Mouse (Mus musculus): ENCODE measurements around the gene Eci2.
"Not testable (repeated sequence)": the region's sequence is repeated elsewhere in the genome, so short reads cannot be mapped to it uniquely, and the experiment has no call there.

Gene Eci2

DNA sequence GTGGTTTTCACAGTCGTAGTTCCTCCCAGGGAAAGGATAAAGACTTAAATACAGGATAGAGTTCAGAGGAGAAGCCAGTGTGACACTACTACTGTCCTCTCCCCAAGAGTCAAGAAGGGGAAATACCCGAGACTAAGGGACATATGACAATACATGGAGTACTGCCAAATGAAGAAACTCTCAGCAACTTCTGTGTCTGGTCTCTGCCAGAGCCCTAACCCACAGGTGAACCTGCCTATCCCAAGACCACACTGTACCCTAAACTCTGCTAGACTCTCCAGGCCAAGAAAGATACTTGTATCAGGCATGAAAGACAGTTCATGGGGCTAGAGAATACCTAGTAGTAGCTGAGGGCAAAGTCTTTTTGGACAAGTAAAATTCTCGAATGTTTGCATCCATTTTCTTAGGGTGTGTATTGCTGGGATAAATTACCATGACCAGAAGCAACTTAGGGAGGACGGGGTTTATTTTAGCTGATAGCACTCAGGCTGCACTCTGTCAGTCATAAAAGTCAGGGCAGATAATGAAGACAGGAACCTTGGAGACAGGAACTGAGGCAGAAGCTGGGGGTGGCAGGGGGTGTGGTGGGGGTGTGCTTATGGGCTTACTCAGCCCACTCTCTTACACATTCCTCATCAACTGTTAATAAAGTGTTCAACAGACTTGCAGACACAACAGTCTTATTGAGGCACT, 35.2 kb downstream of the Eci2 start:
- no peak for DNase-seq

DNA sequence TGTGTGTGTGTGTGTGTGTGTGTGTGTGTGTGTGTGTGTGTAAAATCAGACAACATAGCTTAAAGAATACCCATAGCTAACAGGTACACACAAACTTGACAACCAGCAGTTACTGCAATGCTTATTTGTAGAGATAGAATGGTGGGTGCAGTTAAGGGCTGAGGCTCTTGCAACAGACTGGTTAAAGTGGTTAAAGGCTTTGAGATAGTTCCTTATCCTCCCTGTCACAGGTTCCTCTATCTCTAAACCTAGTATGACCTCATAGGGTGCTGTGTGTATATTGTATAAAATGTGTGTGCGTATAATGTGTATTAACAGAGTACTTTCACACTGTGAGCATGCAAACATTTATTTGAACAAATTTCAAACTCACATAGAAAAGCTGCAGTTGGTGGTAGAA, 43.4 kb downstream of the Eci2 start:
- not testable (repeated sequence) for DNase-seq

DNA sequence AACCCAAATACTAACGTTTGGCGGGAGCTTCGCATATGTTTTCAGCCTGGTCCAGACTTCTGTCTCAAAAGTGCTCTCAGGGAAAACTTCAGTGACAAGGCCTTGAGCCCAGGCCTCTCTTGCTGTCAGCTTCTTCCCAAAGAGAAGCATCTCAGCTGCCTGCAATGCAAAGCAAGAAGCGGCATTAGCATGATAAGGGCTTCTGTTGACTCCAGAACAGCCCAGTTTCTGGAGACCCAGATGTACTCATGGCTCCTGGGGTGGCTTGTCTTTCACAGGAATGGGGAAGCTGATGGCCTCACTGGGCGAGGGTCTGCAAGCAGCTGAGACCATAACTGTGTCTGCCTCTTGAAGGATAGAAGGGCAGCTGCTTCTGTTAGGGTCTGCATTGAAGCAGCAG, 48.3 kb downstream of the Eci2 start:
- not testable (repeated sequence) for DNase-seq

DNA sequence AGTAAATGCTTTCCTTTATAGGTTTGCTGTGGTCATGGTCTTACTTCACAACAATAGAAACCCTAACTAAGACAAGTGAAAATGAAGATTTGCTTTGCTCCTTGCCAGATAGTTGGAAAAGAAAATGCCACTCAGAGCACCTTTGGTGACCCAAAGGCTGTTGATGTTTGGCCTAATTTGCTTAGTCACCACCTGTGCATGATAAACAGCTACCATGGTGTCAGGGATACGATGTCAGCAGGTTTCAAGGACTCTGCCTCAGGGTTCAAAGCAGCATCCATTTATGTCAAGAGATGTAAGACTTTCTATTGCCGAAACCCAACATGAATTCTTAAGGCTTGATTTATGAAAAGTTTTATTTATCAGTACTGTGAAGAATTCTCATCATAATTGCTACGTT, 49.5 kb downstream of the Eci2 start:
- DNase-seq: no peak

DNA sequence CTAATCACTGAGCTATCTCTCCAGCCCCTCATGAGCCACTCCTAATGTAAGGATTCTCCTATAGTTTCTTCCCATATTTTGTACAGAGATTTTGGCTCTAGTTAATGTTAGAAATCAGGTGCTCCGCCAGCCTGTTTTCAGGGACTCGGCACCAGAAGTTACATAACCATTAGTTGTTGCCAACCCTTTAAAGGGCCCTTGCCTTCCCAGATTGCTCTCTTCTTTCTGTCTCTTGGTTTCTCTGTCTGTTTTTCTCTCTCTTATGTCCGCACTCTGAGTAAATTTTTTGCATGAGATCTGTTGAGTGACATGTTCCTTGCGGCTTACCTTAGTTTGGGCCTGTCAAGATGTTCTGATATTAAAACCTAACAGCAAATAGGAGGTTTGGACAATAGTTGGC, 50.8 kb downstream of the Eci2 start:
- DNase-seq: no peak

DNA sequence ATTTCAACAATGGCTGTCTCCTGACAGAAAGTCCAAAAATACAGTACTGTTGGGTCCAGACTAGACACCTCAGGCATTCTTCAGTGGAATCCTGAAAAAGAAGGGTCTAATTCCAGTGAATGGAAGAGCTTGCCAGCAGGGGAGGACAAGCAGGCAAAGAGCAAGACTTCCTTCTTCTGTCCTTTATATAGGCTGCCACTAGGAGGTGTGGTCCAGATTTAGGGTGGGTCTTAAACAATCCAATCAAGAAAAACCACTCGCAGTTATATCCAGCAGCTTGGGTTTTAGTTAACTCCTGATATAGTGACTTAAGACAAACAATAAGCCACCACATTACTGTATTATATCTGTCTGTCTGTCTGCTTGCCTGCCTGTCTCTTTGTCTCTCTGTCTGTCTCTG, 53.1 kb downstream of the Eci2 start:
- DNase-seq: peak; percentile 16 to 19

DNA sequence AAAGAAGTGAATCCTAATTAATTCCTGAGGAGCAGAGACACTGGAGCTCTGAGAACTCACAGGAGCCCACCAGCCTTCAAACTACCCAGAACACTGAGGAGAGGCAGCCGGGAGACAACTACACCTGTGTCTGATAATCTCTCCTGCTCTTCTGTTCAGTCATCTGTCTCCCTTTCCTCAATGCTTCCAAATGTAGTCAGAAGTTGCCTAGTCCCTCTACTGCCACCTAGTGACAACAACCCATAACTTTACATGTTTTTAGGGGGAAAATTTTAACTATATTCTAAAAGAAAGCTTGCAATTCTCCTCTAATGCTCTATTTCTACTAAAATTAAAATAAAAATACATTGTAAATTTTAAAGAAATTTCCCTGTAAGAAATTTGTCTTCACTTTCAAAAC, 53.7 kb downstream of the Eci2 start:
- DNase-seq: peak; percentile 10 to 31

DNA sequence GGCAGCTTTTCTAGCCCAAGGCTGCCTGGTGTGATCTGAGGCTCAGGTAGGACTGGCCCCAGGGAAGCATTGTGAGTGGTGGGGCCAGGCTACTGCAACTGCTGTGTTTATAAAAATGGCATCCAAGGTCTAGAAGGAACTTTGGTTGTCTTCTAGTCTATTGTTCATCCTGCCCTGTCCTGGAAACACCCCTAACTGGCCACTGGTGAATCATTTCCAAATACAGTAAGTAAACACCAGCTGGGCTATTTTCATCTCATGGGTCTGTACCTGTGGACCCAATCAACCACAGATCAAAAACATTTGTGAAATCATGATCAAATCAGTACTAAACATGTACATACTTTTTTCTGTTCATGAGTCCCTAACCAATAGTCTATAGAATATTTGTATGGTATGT, 54.4 kb downstream of the Eci2 start:
- not testable (repeated sequence) for DNase-seq

DNA sequence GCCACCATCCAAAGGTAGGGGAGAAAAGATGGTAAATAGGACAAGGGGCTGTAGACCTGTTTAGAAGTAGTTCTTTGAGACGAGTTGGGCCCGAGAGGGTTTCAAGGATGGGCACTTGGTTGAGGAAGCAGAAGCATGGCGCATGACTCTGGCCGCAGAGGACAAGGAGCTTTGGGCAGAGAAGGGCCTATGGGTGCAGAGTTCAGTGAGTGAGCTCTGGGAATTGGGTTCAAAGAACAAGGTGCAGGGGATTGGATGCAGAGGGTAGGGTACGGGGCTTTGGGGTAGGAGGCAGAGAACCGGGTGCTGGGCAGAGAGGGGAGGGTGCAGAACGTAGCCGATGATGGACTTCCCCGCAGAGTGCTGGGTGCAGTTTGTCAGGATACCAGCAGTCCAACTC, 61.2 kb downstream of the Eci2 start:
- DNase-seq: not testable (repeated sequence)

DNA sequence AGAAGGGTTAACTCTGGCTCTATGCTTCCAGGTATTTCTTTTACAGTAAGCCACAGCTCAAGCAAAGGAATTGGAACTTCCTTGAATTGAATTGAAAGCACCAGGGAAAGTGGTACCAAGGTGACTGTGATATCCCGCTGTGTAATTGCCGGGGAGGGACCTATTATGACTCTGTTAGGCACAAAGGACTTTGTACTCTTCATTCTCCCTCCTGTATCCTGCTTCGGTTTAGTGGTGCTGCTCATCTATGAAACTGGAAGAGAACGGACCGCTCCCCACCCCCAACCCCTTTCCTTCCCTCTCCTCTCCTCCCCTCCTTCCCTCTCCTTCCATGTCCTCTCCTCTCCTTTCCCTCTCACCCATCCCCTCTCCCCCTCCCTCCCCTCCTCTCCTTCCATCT, 62.0 kb downstream of the Eci2 start:
- DNase-seq: no peak

DNA sequence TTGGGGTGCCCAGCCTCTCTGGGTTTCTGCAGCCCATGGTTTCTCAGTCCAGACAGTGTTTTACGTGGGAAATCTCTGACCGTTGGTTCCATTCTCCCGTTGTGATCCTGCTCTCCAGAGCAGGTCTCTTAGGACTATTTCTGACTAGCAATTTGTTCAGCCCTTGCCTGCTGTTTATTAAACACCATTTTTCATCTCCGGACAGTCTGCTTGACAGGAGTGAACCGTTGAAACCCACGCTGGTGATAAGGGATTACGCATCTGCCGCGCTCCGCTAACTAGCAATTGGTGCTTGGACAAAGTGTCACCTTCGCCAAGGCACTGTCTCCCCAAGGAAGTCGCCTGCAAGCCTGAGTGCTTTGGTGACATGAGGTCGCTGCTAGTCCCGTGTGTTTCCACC, 62.5 kb downstream of the Eci2 start:
- DNase-seq: peak in 1 of 2 experiments; percentile 2

DNA sequence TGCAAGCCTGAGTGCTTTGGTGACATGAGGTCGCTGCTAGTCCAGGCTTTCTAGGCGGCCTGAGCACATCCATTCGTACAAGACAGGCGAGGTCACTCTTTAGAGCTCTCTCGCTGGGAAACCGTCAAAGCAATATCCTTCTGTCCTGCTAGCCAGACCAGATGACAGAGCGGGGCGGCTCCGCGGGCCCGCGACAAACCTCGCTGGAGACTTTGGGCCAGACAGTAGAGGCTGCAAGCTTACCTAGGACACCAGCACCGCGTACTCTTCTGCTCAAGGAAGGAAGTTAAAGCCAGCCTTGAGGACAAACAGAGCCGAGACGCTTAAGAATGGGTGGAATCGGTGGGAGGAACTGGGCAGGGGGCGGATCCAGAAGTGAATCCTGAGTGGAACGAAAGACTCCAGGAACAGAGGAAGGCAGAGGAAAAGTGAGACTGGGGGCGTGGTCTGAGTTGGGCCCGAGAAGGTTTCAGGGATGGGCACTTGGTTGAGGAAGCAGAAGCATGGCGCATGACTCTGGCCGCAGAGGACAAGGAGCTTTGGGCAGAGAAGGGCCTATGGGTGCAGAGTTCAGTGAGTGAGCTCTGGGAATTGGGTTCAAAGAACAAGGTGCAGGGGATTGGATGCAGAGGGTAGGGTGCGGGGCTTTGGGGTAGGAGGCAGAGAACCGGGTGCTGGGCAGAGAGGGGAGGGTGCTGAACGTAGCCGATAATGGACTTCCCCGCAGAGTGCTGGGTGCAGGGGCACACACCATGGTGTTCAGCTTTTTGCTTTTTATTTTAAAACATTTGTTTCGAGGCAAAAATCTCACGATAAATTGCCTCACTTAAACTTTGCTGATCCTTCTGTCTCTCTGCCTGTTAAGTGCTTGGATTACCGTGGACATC, 63.1 kb downstream of the Eci2 start, which contains the start of gene Eci3:
Gene Eci3, minus strand, starts transcription at position 300 of the 887 bp plus-strand sequence.
- DNase-seq: peak in 1 of 2 experiments; percentile 2

DNA sequence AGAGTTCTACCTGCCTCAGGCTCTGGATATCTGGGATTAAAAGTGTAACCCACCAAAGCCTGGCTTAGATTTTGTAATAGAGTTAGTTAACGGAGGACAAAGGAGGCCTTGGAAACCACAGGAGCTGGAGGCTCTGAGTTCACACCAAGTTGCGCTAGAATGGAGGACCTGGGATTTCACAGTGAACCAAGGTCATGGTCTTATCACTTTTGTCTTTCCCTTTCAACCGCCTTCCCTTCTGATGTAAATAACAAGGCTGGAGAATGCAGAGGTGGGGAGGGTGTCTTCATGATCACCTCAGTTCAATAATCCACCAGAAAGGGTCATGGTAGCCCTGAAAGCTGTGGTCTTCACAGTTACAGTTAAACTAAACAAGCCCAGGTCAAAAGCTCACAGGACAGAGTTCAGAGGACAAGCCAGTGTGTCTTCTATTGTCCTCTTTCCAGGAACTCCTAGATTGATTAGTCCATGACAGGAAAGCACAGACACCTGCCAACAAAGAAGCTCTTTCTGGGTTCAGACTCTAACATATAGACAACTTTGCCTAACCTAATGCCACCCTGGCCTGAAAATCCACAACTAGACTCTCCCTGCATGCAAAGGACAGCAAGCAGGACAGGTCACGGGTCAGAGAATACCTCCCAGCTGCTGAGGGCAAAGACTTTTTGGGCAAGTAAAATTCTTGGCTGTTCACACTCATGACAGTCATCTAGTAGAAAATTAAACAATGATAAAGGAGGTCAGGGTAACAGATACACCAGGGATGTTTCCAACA, 65.7 kb downstream of the Eci2 start:
- no peak for DNase-seq

DNA sequence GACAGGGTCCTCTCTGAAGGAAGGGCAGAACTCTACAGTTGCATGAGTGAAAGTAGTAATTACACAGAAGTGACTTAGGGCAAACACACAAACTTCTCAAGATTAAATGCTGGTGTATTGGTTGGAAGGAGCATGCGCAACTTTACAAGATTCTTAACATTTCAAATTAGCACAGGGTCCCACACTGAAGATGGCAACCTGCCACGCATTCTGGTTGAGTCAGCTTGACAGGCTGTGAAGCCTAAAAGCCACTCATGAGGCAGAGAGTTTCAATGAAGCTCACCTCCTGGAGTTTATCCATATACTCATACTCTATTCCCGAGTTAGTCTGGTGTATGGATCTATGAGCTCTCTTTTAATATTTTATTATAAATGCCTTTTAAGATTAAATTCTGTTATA, 68.7 kb downstream of the Eci2 start:
- DNase-seq: not testable (repeated sequence)

DNA sequence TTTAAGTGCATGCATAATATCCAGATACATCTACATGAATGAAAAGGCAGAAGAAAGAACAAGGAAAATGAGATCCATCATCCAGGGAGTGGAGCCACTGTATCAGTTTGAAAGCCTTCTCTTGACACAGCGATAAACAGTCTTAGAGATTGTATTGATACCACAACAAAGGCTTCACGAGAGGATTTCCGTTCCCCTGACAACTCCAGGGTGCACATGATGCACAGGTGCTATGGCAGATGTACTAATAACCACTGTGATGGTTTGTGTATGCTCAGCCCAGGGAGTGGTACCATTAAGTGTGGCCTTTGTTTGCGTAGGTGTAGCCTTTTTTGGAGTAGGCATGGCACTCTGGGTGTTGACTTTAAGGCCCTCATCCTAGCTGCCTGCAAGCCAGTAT, 70.0 kb downstream of the Eci2 start:
- no peak for DNase-seq

DNA sequence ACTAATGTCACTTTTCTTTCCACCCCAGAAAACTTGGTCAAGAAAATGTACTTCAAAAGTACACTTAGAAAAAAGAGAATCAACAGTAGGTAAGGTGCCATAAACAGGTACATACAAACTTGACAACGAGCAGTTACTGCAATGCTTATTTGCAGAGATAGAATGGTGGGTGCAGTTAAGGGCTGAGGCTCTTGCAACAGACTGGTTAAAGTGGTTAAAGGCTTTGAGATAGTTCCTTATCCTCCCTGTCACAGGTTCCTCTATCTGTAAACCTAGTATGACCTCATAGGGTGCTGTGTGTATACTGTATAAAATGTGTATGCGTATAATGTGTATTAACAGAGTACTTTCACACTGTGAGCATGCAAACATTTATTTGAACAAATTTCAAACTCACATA, 75.5 kb downstream of the Eci2 start:
- not testable (repeated sequence) for DNase-seq

DNA sequence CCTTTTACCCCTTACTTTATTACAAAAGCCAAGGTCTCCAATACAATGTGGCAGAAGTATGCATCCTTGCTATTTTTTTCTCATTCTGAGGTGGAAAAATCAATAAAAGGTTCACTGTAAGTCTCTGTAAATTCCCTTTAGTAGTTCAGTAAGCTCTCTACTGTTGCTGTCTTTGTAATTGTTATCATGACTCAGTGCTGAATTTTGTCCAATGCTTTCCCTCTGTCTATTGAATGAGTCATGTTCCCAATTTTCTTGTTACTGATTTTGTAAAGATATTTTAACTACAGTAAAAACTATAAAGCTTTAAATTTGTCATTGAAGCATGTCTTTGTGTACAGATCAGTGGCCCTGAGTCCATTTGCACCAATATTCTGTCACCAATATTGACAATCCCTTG, 84.5 kb downstream of the Eci2 start:
- no peak for DNase-seq

DNA sequence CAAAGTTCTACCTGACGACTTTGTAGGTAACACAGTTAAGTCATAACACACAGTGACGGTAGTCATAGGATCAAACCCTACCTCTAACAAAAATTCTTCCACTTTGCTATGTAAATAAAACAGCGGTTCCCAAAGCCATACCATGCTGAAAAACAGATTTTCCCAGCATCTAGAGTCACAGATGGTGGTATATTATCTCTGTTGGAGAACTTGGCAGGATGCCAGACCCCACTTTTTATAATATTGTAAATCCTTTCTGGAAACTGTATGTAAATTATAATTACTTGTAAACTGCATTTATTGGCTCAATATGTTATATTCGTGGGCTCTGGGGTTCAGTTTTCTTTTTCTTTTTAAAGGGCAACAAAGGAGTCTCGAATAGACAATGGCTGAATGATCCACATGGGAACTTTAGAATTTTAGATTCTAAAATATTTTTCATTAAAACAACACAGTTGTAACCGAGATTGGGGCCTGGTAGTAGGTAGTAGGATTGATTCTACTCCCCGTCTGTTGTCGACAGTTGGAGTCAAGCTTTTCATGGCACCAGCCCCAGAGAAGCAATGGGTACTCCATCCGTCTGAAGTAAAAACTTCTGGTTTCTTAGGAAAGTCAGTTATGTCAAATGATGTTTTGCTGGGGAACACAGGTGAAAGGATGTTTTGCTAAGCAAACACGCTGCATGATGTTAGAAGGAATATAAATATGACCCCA, 91.8 kb downstream of the Eci2 start:
- DNase-seq: no peak

Data from B cell, adult 2 months (primary cell).